Mouse (Mus musculus): Measurements from ENCODE around the gene Gab3. TPM values are rescaled to one million over a fixed set of nuclear protein-coding genes. Genes with fewer than 3 reads are reported as not detected.

The Gab3 gene
- 1.0 and 1.2 TPM in 2 replicates for polyA plus RNA-seq (2015; fragmentation: Nextera tagmentation; extraction: Ambion mirVana)

DNA sequence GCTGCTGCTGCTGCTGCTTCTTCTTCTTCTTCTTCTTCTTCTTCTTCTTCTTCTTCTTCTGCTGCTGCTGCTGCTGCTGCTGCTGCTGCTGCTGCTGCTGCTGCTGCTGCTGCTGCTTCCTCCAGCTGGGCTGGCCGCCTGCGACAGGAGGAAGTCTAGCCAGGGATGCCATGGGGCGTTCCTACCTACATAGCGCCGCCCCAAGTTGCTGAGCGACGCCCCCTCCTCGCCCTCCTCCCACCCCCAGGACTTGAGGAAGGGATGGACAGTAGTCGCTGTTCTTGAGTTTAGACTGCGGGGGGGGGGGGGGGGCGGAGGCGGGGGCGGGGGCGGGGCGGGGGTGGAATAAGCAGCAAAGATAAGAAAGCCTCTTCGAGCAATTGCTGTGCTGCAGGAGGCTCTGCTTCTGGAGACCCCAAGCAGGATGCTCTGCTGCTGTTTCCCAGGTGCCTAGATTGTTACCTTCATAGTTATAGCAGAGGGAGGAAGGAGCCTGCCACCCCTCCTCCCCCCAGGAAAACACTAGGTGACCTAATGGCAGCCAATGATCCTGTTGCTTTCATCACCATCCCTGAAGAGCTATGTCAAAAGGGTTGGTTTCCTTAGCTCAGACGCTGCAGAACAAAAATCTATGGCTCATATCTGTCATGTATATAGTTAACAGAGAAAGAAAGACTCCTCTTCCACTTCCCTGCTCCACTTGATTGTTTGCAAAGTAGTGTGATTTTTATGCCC lies at the start of gene Gab3:
TSS of gene Gab3 (minus strand) at position 685 of the 735 bp plus-strand sequence.
- Histone ChIP-seq H3K36me3 (ENCODE audit: poor library complexity, severe bottlenecking) (no peaks in the 10 kb centered on the region), H3K27ac (no peak within 1 kb of the TSS), H3K4me3 (peak within 1 kb of the TSS; percentile 46), H3K9me3 (replicated peaks) (no peaks in the 10 kb centered on the region), H3K9ac (peak within 1 kb of the TSS; percentile 61), H3K27me3 (no peaks in the 10 kb centered on the region), H3K4me2 (peak within 1 kb of the TSS; percentile 63), H3K4me1 (no peaks in the 10 kb centered on the region)
- WGBS: 29% methylated on average over 7 of the region's 17 CpGs
- ATAC-seq: peak; percentile 95

- no peaks in the 10 kb centered on the region for H3K36me3 ChIP-seq (ENCODE audit: poor library complexity, severe bottlenecking)
- no peak within 1 kb of the TSS for H3K27ac ChIP-seq
- ATAC-seq: peak; percentile 100
- no peaks in the 10 kb centered on the region for H3K9me3 ChIP-seq (replicated peaks)
- H3K27me3 ChIP-seq: no peaks in the 10 kb centered on the region
- H3K4me2 ChIP-seq: peak within 1 kb of the TSS; percentile 61
- 33% methylated on average over 36 of the region's 36 CpGs for WGBS
- no peaks in the 10 kb centered on the region for H3K4me1 ChIP-seq
- peak within 1 kb of the TSS; percentile 68 for H3K9ac ChIP-seq
- H3K4me3 ChIP-seq: peak within 1 kb of the TSS; percentile 47
These were observed 45.4 kb upstream of the Gab3 start, which contains the start of gene Mpp1 for GRCm38 (mm10) chrX:75130467-75131160. TSS of gene Mpp1 (minus strand) at chrX:75131016.

DNA sequence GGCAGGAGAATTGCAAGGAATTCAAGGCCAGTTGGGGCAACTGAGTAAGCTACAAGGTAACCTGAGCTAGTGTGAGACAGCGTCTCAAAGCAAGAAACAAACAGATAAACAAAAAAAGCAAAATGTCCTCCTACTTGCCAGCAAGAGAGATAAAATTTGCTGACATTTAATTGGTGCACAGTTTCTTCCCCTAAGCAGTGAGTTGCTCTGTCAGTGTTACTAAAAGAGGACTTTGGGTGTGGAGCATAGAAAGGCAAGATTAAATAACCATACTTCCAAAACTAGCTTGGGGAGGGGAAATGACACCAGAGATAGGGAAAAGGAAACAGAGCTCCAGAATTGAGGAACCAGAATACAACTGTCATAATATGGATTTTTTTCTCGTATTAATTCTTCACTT lies 44.2 kb upstream of the Gab3 start:
- H3K4me3 ChIP-seq: no peak overlapping the region
- H3K4me2 ChIP-seq: no peak overlapping the region
- H3K36me3 ChIP-seq (ENCODE audit: poor library complexity, severe bottlenecking): no peaks in the 10 kb centered on the region
- H3K27me3 ChIP-seq: no peaks in the 10 kb centered on the region
- no peak overlapping the region for H3K27ac ChIP-seq
- no peaks in the 10 kb centered on the region for H3K4me1 ChIP-seq
- WGBS: 74% methylated on average over 2 of the region's 2 CpGs
- no peak for ATAC-seq
- no peak overlapping the region for H3K9ac ChIP-seq
- no peaks in the 10 kb centered on the region for H3K9me3 ChIP-seq (replicated peaks)

- Histone ChIP-seq H3K4me3 (no peak overlapping the region), H3K27ac (no peak overlapping the region), H3K4me1 (no peaks in the 10 kb centered on the region), H3K9ac (no peak overlapping the region), H3K9me3 (replicated peaks) (no peaks in the 10 kb centered on the region), H3K27me3 (no peaks in the 10 kb centered on the region), H3K36me3 (ENCODE audit: poor library complexity, severe bottlenecking) (no peaks in the 10 kb centered on the region), H3K4me2 (no peak overlapping the region)
- no peak for ATAC-seq
These were observed 43.2 kb upstream of the Gab3 start for GRCm38 (mm10) chrX:75128333-75128980.

DNA sequence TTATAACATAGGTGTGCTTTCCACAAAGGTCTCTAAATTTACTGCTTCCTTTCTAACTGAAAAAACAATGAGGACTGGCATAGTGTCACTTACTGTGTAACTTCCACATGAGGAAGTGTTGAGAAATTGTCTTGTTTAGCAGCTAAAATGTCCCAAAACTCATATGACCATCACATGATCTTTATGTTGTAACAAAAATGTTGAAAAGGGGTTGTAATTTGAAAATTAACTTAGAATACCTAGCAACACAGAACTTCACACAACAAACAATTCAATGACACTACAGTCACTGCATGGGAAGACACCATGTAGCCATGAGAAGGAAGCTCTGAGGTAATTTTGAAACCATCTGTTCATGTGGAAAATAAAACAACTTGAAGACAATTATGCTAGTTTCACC lies 41.6 kb upstream of the Gab3 start:
- Histone ChIP-seq H3K4me2 (no peak overlapping the region), H3K9me3 (replicated peaks) (no peaks in the 10 kb centered on the region), H3K36me3 (ENCODE audit: poor library complexity, severe bottlenecking) (no peaks in the 10 kb centered on the region), H3K4me3 (no peak overlapping the region), H3K27ac (no peak overlapping the region), H3K9ac (no peak overlapping the region), H3K4me1 (no peaks in the 10 kb centered on the region), H3K27me3 (no peaks in the 10 kb centered on the region)
- no peak for ATAC-seq

DNA sequence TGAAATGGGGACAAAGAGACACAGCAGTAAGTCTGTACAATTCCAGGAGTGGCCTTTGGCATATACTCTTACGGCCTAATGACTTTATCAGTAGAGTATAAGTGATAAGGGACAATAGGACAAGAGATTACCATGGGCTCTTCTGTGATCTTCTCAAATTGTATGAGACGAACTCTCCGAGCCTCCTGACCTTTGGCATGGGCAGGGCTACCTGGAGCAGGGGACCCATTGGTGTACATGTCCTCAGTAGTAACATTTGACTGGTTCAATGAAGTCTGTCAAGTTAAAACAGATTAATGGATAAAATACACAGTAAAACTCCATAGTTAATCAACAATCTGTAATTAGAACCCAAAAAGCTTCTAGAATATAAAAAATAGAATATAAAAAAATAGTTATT lies 40.3 kb upstream of the Gab3 start:
- Histone ChIP-seq H3K4me2 (no peak overlapping the region), H3K4me1 (no peaks in the 10 kb centered on the region), H3K27me3 (no peaks in the 10 kb centered on the region), H3K4me3 (no peak overlapping the region), H3K9ac (no peak overlapping the region), H3K9me3 (replicated peaks) (no peaks in the 10 kb centered on the region), H3K27ac (no peak overlapping the region), H3K36me3 (ENCODE audit: poor library complexity, severe bottlenecking) (no peaks in the 10 kb centered on the region)
- 91% methylated on average over 3 of the region's 3 CpGs for WGBS
- no peak for ATAC-seq

DNA sequence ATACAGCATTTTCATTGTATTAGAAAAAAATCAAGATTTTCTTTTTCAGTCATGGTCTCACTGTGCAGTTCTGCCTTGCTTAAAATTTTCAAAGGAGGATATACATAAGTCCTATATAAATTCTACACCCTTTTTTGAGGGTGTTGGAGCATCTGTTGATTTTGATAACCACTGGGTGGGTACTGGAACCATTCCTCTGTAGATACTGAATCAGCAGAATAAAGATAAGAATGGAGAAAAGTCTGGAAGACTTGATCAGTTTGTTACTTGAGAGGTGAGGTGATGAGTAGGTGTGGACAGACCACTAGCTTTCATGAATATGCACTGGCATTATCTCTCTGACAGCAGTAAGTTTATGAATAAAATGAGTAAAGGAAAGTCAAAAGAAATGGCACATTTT lies 30.3 kb upstream of the Gab3 start:
- Histone ChIP-seq H3K4me2 (no peak overlapping the region), H3K4me3 (no peak overlapping the region), H3K36me3 (ENCODE audit: poor library complexity, severe bottlenecking) (peaks cover 7% of the 10 kb centered on the region; the same call in 1 of the 2 replicates), H3K4me1 (no peaks in the 10 kb centered on the region), H3K27ac (no peak overlapping the region), H3K9me3 (replicated peaks) (no peaks in the 10 kb centered on the region), H3K9ac (no peak overlapping the region), H3K27me3 (no peaks in the 10 kb centered on the region)
- ATAC-seq: no peak

- H3K4me1 ChIP-seq: peaks cover 2% of the 10 kb centered on the region; the same call in 1 of the 2 replicates
- no peak overlapping the region for H3K4me3 ChIP-seq
- no peak overlapping the region for H3K4me2 ChIP-seq
- WGBS: 86% methylated on average over 6 of the region's 6 CpGs
- H3K36me3 ChIP-seq (ENCODE audit: poor library complexity, severe bottlenecking): peaks cover 60% of the 10 kb centered on the region
- no peak for ATAC-seq
- H3K27me3 ChIP-seq: no peaks in the 10 kb centered on the region
- H3K27ac ChIP-seq: no peak overlapping the region
- no peak overlapping the region for H3K9ac ChIP-seq
- no peaks in the 10 kb centered on the region for H3K9me3 ChIP-seq (replicated peaks)
These were observed 17.0 kb upstream of the Gab3 start for GRCm38 (mm10) chrX:75102293-75102692.

GRCm38 (mm10) chrX:75098799-75099198 lies 13.5 kb upstream of the Gab3 start:
- WGBS: 89% methylated on average over 8 of the region's 8 CpGs

GRCm38 (mm10) chrX:75096163-75096770 lies 11.0 kb upstream of the Gab3 start:
- Histone ChIP-seq H3K27ac (peak overlapping the region; percentile 54; the same call in 1 of the 2 replicates), H3K9me3 (replicated peaks) (no peaks in the 10 kb centered on the region), H3K27me3 (no peaks in the 10 kb centered on the region), H3K9ac (peak overlapping the region; percentile 63), H3K4me3 (peak overlapping the region; percentile 56), H3K4me2 (peak overlapping the region; percentile 59), H3K4me1 (peaks cover 7% of the 10 kb centered on the region; the same call in 1 of the 2 replicates), H3K36me3 (ENCODE audit: poor library complexity, severe bottlenecking) (peaks cover 18% of the 10 kb centered on the region; the same call in 1 of the 2 replicates)
- 18% methylated on average over 23 of the region's 23 CpGs for WGBS
- ATAC-seq: peak; percentile 3; the same call in 1 of the 2 replicates

More at GRCm38 (mm10) chrX:75098799-75099198, 13.5 kb upstream of the Gab3 start:
- ATAC-seq: no peak
- Histone ChIP-seq H3K36me3 (ENCODE audit: poor library complexity, severe bottlenecking) (peaks cover 29% of the 10 kb centered on the region; the same call in 1 of the 2 replicates), H3K27ac (no peak overlapping the region), H3K9me3 (replicated peaks) (no peaks in the 10 kb centered on the region), H3K9ac (no peak overlapping the region), H3K4me3 (no peak overlapping the region), H3K27me3 (no peaks in the 10 kb centered on the region), H3K4me1 (peaks cover 7% of the 10 kb centered on the region; the same call in 1 of the 2 replicates), H3K4me2 (no peak overlapping the region)

- Histone ChIP-seq H3K27ac (peak within 1 kb of the TSS; percentile 54; the same call in 1 of the 2 replicates), H3K4me1 (peaks cover 7% of the 10 kb centered on the region; the same call in 1 of the 2 replicates), H3K27me3 (no peaks in the 10 kb centered on the region), H3K4me2 (peak within 1 kb of the TSS; percentile 59), H3K9me3 (replicated peaks) (no peaks in the 10 kb centered on the region), H3K9ac (peak within 1 kb of the TSS; percentile 63), H3K36me3 (ENCODE audit: poor library complexity, severe bottlenecking) (peaks cover 11% of the 10 kb centered on the region; the same call in 1 of the 2 replicates), H3K4me3 (peak within 1 kb of the TSS; percentile 56)
- ATAC-seq: peak; percentile 99
- 18% methylated on average over 28 of the region's 29 CpGs for whole genome bisulfite sequencing
These were observed 10.3 kb upstream of the Gab3 start, which contains the start of gene Dkc1 for GRCm38 (mm10) chrX:75095369-75096162. TSS of gene Dkc1 (plus strand) at chrX:75095854.
